Mouse (Mus musculus) megakaryocyte, embryonic 14.5 days (primary cell): ENCODE results near the gene Grk6.

Experiments used
- FLI1 ChIP-seq: IDR thresholded peaks from 2 replicates; pipeline ENCODE4 v1.6.1; 2012; ENCODE audit warnings: low read length, inconsistent platforms, mixed read lengths
- GATA1 ChIP-seq: IDR thresholded peaks from 3 replicates; pipeline ENCODE4 v1.6.1; 2012; ENCODE audit warnings: mixed read lengths, low read length, inconsistent platforms, borderline replicate concordance

GRCm38 (mm10) chr13:55496661-55497060, 51.8 kb downstream of the Grk6 start:
- TF ChIP-seq FLI1 (no peak), GATA1 (no peak)
